Mouse (Mus musculus) megakaryocyte, embryonic 14.5 days (primary cell): ENCODE measurements around the gene Sbpl. TPM values are rescaled to one million over a fixed set of nuclear protein-coding genes. Genes with fewer than 3 reads are reported as not detected.

Source experiments
- H3K27me3 ChIP-seq: replicated peaks from 2 replicates; pipeline ENCODE3; 2012; ENCODE audit warnings: inconsistent platforms
- H3K36me3 ChIP-seq: replicated peaks from 2 replicates; pipeline ENCODE3; 2012; ENCODE audit warnings: low read length, inconsistent platforms, mixed read lengths
- H3K4me1 ChIP-seq: 2 replicates; pipeline ENCODE4 v1.6.1; 2012; ENCODE audit warnings: inconsistent platforms
- H3K4me3 ChIP-seq: replicated peaks from 2 replicates; pipeline ENCODE3; 2012; ENCODE audit warnings: moderate library complexity, mild to moderate bottlenecking, inconsistent platforms
- H3K9me3 ChIP-seq: 2 replicates; pipeline ENCODE4 v1.6.1; 2012; ENCODE audit warnings: inconsistent platforms
- FLI1 ChIP-seq: IDR thresholded peaks from 2 replicates; pipeline ENCODE4 v1.6.1; 2012; ENCODE audit warnings: low read length, inconsistent platforms, mixed read lengths
- GATA1 ChIP-seq: IDR thresholded peaks from 3 replicates; pipeline ENCODE4 v1.6.1; 2012; ENCODE audit warnings: mixed read lengths, low read length, inconsistent platforms, borderline replicate concordance
- polyA plus RNA-seq: library from polyadenylated mRNA; stranded (reverse); fragments of >175 nt; gene quantifications from 2 replicates; pipeline ENCODE4 v1.2.3, GENCODE M21; 2012; ENCODE audit warnings: low replicate concordance; ENCODE audit not compliant: insufficient read depth

The Sbpl gene
- polyA plus RNA-seq, 1 experiment = not detected

DNA sequence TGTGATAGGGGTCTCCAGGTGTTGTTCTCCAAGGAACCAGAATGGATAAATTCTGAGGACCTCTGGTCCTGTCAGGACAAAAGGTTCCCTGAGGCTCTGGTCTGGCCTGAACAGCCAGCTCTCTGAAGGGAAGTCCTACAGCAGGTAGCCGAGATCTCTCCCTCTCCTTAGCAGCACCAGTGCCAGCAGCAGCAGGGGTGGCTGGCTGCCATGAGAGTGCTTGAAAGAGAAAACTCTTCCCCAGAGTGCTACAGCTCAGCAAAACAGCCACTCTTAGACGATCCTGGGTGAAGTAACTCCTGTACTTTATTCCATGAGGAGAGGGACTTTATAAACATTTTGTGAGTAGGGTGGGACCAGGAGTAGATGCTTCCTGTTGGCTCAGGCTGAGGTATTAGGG, 34.7 kb upstream of the Sbpl start:
- Histone ChIP-seq H3K36me3 (no peaks in the 10 kb centered on the region), H3K4me1 (peaks cover 15% of the 10 kb centered on the region), H3K9me3 (no peaks in the 10 kb centered on the region), H3K4me3 (no peak overlapping the region), H3K27me3 (peaks cover 60% of the 10 kb centered on the region)
- TF ChIP-seq FLI1 = no peak
- TF ChIP-seq GATA1 = no peak

DNA sequence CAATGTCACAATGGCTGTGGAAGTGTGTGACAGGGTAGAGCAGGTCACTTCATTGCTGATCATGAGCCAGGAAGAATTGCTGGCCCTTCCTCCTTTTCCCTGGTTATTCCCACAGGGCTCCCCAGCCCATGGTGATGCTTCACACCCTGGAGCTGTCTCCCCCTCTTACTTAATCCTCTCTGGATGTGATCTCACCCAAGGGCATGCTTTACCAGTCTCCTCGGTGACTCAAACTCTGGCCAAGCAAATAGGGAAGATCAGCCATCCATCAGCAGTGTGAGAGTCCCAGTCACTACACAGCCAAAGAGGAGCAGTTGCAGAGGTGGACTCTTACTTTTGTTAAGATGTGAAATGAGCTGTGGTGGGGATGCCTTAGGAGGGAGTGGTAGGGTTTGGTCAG, 29.9 kb upstream of the Sbpl start:
- TF ChIP-seq GATA1 (no peak), FLI1 (no peak)
- no peaks in the 10 kb centered on the region for H3K36me3 ChIP-seq
- H3K27me3 ChIP-seq = peaks cover 42% of the 10 kb centered on the region
- H3K4me3 ChIP-seq = no peak overlapping the region
- H3K4me1 ChIP-seq = peaks cover 9% of the 10 kb centered on the region
- no peaks in the 10 kb centered on the region for H3K9me3 ChIP-seq

DNA sequence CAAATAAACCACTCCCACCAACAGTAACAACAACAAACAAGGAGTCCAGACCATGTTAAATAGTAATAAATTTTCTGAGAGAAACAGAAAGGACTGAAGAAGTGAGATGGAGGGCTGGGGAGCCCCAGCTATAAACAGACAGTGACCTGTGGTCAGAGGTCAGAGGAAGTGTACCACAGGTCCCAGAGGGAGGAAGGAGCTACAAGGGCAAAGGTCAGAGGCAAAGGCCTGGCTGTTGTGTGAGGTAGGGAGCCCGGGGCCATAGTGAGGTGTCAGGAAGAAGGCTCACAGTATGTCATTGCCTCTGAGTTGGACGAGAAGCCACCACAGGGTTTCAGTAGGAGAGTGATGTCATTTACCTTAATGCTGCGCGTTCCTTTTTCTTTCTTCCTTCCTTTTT, 27.8 kb upstream of the Sbpl start:
- H3K27me3 ChIP-seq = peaks cover 33% of the 10 kb centered on the region
- no peak for TF ChIP-seq FLI1
- no peak for TF ChIP-seq GATA1
- no peaks in the 10 kb centered on the region for H3K36me3 ChIP-seq
- H3K4me1 ChIP-seq = peaks cover 9% of the 10 kb centered on the region
- no peak overlapping the region for H3K4me3 ChIP-seq
- no peaks in the 10 kb centered on the region for H3K9me3 ChIP-seq

DNA sequence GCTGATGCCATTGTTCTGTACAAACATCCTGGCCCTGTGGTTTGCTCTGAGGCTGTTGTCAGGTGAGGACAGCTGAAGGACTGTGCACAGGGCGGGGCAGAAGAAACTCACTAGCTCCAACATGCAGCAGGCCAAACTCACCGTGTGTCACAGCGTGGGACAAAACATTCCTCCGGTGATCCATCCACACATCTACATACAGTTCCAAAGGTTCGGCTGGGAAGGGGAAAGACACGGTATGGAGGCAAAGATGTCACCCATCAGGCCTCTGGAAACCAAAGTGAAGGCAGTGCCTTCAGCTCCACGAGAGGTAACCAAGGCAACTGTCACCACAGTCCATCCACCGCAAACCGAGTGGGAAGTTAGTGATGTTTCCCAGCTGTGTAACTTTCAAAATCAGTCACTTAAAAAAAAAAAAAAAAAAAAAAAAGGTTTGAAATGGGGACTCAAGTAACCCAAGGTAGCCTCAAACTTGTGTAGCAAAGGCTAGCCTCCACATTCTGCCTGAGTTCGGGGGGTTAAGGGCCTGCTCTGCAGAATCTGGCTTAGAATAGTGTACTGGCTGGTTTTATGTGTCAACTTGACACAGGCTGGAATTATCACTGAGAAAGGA, 25.3 kb upstream of the Sbpl start, which contains the start of gene Prss30:
Gene Prss30 (minus strand): TSS at position 270 of the 613 bp plus-strand sequence.
- TF ChIP-seq GATA1 (no peak), FLI1 (no peak)
- Histone ChIP-seq H3K4me3 (no peak within 1 kb of the TSS), H3K9me3 (no peaks in the 10 kb centered on the region), H3K27me3 (peaks cover 28% of the 10 kb centered on the region), H3K4me1 (peaks cover 9% of the 10 kb centered on the region), H3K36me3 (no peaks in the 10 kb centered on the region)

DNA sequence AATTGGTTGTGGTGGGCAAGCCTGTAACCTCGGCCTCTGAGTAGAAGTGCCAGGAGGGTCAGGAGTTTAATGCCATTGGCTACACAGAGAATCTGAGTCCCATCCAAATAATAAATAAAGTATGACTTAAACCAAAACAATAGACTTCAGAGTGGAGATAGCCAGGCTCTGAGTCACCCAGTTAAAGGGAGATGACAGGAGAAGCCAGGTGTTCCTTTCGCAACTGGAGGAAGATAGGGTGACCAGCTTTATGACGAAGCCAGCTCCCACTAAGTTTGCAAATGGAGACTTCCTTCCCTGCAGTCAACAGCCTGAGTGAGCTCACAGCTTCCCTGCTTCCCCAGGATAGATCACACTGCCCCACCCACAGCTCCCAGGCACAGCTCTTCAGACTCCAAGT, 24.4 kb upstream of the Sbpl start:
- peaks cover 18% of the 10 kb centered on the region for H3K27me3 ChIP-seq
- TF ChIP-seq FLI1 (no peak), GATA1 (no peak)

DNA sequence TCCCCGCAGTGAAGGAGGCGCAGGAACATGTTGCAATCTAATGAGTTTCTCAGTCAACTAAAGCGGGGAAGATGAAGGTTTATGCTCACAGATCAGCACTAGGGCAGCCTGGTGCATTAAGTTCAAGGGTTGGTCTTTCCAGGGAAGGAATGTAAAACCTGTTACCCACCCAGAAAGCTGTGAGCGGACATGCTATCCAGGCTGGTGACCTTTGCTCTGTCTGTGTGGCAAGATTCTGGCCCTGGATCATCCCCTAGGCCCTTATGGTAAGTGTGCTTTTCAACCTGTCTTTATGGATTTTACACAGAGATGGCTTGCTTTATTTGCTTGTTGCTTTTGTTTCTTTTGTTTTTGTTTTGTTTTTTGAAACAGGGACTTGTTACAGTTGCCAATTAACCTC, 21.6 kb upstream of the Sbpl start:
- TF ChIP-seq FLI1 = no peak
- TF ChIP-seq GATA1 = no peak
- Histone ChIP-seq H3K4me3 (no peak overlapping the region), H3K27me3 (peaks cover 29% of the 10 kb centered on the region), H3K4me1 (0 out of 2 replicates have a peak, but pooled peaks cover 3% of the 10 kb centered on the region), H3K36me3 (no peaks in the 10 kb centered on the region), H3K9me3 (no peaks in the 10 kb centered on the region)

More for the DNA sequence above, 24.4 kb upstream of the Sbpl start:
- no peaks in the 10 kb centered on the region for H3K36me3 ChIP-seq
- H3K4me1 ChIP-seq = peaks cover 9% of the 10 kb centered on the region
- H3K9me3 ChIP-seq = no peaks in the 10 kb centered on the region
- no peak overlapping the region for H3K4me3 ChIP-seq

DNA sequence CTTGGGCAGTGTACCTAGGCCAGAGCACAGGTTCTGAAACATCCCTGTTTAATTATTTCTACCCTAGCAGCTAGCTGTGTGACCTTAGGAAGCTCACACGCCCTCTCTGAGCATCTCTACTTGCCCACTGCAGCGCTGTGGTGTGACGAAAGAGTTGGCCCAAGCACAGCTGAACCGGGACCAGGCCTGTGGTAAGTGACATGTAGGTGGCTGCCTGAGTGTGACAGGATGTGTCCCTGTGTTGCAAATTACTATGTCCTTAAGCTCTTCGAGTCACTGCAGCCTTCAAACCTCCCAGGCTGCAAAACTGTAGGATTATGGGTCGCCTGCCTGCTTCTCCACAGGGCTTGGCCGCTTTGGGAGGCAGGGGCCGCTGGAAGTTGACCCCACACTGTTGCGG, 16.2 kb upstream of the Sbpl start:
- peak overlapping the region; percentile 8 for H3K4me3 ChIP-seq
- H3K36me3 ChIP-seq = no peaks in the 10 kb centered on the region
- no peaks in the 10 kb centered on the region for H3K9me3 ChIP-seq
- TF ChIP-seq FLI1 = no peak
- TF ChIP-seq GATA1 = no peak
- peaks cover 34% of the 10 kb centered on the region for H3K27me3 ChIP-seq
- H3K4me1 ChIP-seq = peaks cover 3% of the 10 kb centered on the region; the same call in 1 of the 2 replicates

DNA sequence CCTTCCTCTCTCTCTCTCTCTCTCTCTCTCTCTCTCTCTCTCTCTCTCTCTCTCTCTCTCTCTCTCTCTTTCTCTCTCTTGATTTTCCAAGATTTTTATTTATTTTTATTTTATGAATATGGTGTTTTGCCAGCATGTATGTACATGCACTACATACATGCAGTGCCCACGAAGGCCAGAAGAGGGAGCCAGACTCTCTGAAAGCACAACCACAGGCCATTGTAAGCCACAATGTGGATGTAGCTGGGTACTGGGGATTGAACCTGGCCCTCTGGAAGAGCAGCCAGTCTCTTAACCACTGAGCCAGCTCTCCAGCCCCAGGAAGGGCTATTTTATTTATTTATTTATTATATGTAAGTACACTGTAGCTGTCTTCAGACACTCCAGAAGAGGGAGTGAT, 14.2 kb upstream of the Sbpl start:
- H3K36me3 ChIP-seq = no peaks in the 10 kb centered on the region
- peaks cover 40% of the 10 kb centered on the region for H3K27me3 ChIP-seq
- H3K9me3 ChIP-seq = no peaks in the 10 kb centered on the region
- no peak overlapping the region for H3K4me3 ChIP-seq
- H3K4me1 ChIP-seq = peaks cover 9% of the 10 kb centered on the region; the same call in 1 of the 2 replicates
- TF ChIP-seq GATA1 (no peak), FLI1 (no peak)

DNA sequence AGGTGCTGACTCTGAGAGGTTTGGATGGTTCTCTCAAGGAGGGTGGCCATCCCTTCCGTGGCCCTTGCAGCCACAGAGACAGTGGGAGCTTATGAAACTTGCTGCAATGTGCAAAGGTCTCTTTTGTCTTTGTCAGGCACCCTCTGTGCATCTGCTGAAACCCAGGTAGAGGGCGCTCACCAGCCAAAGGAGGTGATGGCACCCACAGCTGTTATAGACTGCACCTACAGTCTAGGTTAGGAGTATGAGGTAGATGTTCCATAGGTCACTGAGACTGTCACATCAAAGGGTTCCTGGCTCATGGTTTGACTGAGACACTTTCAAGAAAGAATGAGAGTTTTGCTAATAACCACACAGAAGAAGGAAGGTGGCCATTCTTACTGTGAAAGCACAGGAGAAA, 13.7 kb upstream of the Sbpl start:
- TF ChIP-seq FLI1 = no peak
- TF ChIP-seq GATA1 = no peak
- H3K9me3 ChIP-seq = no peaks in the 10 kb centered on the region
- H3K4me1 ChIP-seq = peaks cover 9% of the 10 kb centered on the region; the same call in 1 of the 2 replicates
- peaks cover 38% of the 10 kb centered on the region for H3K27me3 ChIP-seq
- no peaks in the 10 kb centered on the region for H3K36me3 ChIP-seq
- H3K4me3 ChIP-seq = no peak overlapping the region

DNA sequence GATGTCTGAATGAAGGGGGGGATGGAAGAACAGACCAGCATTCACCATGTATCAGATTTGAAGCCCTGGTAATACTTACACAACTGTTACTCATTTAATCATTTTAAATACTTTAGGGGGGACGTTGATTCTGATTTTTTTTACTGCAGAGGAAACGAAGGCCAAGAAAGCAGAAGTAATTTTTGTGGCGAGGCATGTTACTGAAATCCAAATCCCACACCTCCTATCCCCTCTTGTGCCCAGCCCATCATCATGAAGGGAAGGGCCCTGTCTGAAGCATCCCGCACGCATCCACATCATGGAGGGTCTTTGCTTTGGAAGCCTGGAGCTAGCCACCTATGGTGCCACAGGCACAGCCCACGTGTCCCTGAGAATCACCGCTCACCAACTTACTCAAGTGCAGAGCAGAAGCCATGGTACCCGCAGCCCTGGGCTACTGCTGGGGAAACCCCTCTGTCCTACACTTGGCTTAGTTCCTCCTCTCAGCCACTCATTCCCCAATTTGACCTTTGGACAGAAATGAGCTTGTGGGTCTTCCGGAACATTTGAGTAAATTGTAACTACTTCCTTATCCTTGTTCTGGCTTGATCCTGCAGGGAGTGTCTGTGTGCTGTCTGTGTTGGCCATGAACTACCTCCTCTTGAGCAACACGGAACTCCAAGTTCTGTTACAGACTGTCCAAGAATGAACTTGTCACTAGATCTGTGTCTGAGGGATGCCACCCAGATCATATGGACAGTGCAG, 11.8 kb upstream of the Sbpl start:
- peaks cover 30% of the 10 kb centered on the region for H3K27me3 ChIP-seq
- TF ChIP-seq GATA1 (no peak), FLI1 (no peak)
- no peaks in the 10 kb centered on the region for H3K36me3 ChIP-seq
- no peaks in the 10 kb centered on the region for H3K9me3 ChIP-seq
- peaks cover 9% of the 10 kb centered on the region; the same call in 1 of the 2 replicates for H3K4me1 ChIP-seq
- H3K4me3 ChIP-seq = peak overlapping the region; percentile 28
